Mouse (Mus musculus): Measurements from ENCODE around the gene Nfasc.

GRCm38 (mm10) chr1:132640256-132640655, 101.3 kb downstream of the Nfasc start:
- TF ChIP-seq POLR2A (IDR thresholded peaks at IDR 0.05; ENCODE audit: borderline replicate concordance, low read depth, low read length) (no peak), CTCF (IDR thresholded peaks at IDR 0.05; ENCODE audit: low read depth, low read length) (no peak)
